Mouse (Mus musculus) cerebral cortex, adult 2 months (tissue): ENCODE results near the gene Vmn1r168.

Experiments
- WGBS: fragments of 180-500 bp; shearing (Covaris S2); methylation state at CpG from one replicate; pipeline ENCODE4 v1.1.7; 2018; 5-methylcytosine and 5-hydroxymethylcytosine counted together

Gene Vmn1r168

GRCm38 (mm10) chr7:23539432-23539831 lies at the start of gene Vmn1r168:
TSS of gene Vmn1r168 (plus strand) at chr7:23539732.
- WGBS, result no CpG with 5 or more reads among the region's 1 CpGs

GRCm38 (mm10) chr7:23507106-23507505 lies 32.4 kb upstream of the Vmn1r168 start, which contains the start of gene Vmn1r167:
TSS of gene Vmn1r167 (minus strand) at chr7:23507206.
- whole genome bisulfite sequencing, result 92% methylated on average over 2 of the region's 2 CpGs

GRCm38 (mm10) chr7:23575226-23575625 lies 35.7 kb downstream of the Vmn1r168 start, which contains the start of gene Vmn1r169:
TSS of gene Vmn1r169 (plus strand) at chr7:23575526.
- 85% methylated on average over 1 of the region's 2 CpGs for WGBS
